Mouse (Mus musculus): ENCODE data around the gene Gm47996. TPM values are rescaled to one million over a fixed set of nuclear protein-coding genes. Genes with fewer than 3 reads are reported as not detected.
"Not testable (repeated sequence)": the region's sequence is repeated elsewhere in the genome, so short reads cannot be mapped to it uniquely, and the experiment has no call there.

The Gm47996 gene
- total RNA-seq, 1 experiment from 2014 or later = not detected

DNA sequence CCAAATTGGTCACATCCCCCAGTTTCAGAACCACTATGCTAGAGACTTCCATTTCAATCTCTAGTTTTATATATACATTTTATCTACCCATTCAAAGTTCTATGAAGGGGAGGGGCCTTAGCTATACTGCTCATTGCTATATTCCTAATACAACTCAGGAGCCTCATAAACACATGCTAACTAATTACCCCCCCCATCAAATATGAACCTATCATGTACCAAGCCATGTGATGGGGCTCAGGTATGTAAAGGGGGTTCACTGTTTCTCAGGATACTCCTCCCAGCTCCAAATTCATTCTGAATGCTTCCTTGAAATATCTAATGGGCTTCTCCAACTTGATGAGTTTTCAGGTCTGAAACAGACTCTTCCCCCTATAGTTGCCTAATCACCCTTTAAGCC is 9.3 kb upstream of the Gm47996 start:
- ATAC-seq (replicated peaks; ENCODE audit: insufficient number of reproducible peaks, low FRiP score, low TSS enrichment, poor library complexity, severe bottlenecking) = not testable (repeated sequence)

- ATAC-seq (replicated peaks; ENCODE audit: insufficient number of reproducible peaks, low FRiP score, low TSS enrichment, poor library complexity, severe bottlenecking) = not testable (repeated sequence)
Measured at GRCm38 (mm10) chr1:151202771-151203170, 7.2 kb upstream of the Gm47996 start.

DNA sequence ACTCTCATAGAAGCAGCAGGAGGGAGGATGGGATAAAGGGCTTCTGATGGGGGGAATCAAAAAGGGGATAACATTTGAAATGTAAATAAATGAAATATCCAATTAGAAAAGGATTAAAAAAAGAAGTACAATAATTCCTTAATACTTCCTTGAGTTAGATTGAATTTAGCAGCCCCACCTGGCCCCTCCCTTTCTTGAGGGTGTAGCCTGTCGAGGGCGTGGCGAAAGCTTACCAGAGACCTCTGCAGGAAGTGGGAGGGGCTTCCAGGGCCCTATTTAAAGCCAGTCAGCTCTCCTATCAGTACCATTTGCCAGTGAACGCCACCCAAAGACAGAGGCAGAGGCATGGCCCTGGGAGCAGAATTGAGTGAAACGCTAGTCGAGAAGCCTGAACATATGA is 6.1 kb upstream of the Gm47996 start, which contains the start of gene 3110040M04Rik:
Gene 3110040M04Rik, plus strand, starts transcription at position 304 of the 400 bp plus-strand sequence.
- not testable (repeated sequence) for ATAC-seq (replicated peaks; ENCODE audit: insufficient number of reproducible peaks, low FRiP score, low TSS enrichment, poor library complexity, severe bottlenecking)

DNA sequence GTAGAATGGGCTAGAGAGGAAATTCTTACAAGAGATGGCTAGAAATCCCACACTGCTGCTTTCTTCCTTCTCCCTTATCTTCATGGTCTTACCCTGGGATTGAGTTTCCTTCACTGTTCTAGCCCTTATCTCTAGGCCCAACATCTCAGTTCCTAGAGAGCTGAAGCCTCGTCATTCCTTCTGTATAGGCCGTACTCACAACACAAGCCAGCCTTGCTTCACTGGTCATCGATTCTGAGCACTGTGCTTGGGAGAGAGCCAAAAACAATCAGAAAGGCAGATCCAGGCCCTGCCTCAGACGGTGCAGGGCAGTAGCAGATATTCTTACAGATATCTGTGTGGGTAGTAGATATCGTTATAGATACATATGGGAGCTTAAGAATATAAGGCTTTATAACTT is 1.4 kb upstream of the Gm47996 start:
- ATAC-seq (replicated peaks; ENCODE audit: insufficient number of reproducible peaks, low FRiP score, low TSS enrichment, poor library complexity, severe bottlenecking) = 0 out of 2 replicates have a peak, but pooled peaks have one; percentile 27

DNA sequence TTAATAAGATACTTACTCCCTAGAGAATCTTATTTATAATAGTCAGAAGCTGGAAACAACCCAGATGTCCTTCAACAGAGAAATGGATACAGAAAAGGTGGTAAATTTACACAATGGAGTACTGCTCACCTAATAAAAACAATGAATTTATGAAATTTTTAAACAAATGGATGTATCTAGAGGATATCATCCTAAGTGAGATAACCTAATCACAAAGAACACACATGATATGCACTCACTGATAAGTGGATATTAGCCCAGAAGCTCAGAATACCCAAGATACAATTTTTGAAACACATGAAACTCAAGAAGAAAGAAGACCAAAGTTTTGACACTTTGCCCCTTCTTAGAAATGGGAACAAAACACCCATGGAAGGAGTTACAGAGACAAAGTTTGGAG is 987 bp upstream of the Gm47996 start:
- ATAC-seq (replicated peaks; ENCODE audit: insufficient number of reproducible peaks, low FRiP score, low TSS enrichment, poor library complexity, severe bottlenecking) = not testable (repeated sequence)

DNA sequence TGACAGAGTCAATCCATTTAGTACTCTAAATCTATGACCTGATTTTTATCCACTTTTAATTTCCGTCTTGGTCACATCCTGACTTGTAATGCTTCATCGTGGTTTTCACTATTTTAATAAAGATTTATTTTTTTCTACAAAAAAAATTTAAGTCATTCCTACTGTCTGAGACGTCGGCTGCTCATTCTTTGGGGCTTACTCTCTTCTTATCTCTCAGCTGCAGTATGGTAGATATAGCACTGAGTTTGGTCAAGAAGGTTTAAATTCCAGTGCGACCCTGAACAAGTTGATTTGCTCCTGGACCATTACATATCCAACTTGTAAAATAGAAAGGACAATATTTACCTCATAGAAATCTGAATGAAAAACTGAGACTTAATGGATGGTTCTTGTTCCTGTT is 1.7 kb downstream of the Gm47996 start:
- ATAC-seq (replicated peaks; ENCODE audit: insufficient number of reproducible peaks, low FRiP score, low TSS enrichment, poor library complexity, severe bottlenecking) = not testable (repeated sequence)

DNA sequence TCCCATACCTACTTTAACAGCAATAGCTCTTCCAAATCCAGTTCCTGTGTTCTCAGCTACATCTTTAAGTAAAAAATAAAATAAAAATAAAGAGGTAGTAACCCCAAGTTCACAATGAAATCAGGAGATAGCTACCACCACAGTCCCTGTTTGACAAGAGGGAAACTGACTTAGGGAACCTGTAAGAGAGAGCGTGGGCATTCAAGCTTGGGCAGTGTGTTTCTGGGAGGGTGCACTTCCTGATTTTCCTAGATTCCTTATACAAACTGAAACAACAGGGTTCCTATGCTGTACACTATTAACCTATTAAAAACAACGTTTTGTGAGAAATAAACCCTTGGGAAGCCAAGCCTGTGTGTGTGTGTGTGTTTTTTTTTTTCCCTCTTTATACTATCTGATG is 4.9 kb downstream of the Gm47996 start:
- ATAC-seq (replicated peaks; ENCODE audit: insufficient number of reproducible peaks, low FRiP score, low TSS enrichment, poor library complexity, severe bottlenecking) = no peak

- ATAC-seq (replicated peaks; ENCODE audit: insufficient number of reproducible peaks, low FRiP score, low TSS enrichment, poor library complexity, severe bottlenecking) = no peak
Measured at GRCm38 (mm10) chr1:151215985-151216384, 6.1 kb downstream of the Gm47996 start.

DNA sequence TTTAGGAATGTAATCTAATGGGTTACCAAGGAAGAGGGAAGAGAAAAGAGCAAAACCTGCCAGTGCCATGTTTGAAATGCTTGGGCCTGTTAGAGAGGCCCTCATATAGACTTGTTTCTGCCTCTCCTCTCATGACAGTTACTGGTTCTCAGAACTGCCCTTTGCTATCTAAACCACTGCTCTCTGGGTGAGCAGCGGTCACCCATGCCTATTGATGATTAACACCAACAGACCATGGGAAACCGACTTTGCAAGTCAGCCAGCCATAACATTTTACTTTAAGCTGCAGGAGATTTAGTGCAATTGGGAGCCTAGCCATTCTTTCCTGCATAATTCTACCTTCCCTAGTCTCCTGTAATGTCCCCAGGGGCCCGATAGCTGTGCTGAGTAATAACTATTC is 6.5 kb downstream of the Gm47996 start:
- no peak for ATAC-seq (replicated peaks; ENCODE audit: insufficient number of reproducible peaks, low FRiP score, low TSS enrichment, poor library complexity, severe bottlenecking)

DNA sequence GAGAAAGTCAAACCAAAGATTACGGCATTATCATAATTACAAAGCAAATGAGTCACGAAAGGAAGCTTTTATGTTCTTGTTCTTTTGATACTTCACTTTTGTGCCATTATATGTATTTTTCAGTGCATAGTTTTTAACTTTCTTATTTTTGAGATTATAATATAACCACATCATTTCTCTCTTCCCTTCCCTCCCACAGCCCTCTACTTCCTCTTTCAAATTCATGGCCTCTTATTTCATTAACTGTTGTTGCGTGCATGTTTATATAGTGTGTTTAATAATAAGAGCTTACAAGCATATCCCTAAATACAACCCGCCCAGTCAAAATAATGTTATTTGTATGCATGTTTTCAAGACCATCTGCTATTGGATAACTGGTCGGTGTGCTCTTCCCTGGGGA is 9.1 kb downstream of the Gm47996 start:
- ATAC-seq (replicated peaks; ENCODE audit: insufficient number of reproducible peaks, low FRiP score, low TSS enrichment, poor library complexity, severe bottlenecking) = no peak

DNA sequence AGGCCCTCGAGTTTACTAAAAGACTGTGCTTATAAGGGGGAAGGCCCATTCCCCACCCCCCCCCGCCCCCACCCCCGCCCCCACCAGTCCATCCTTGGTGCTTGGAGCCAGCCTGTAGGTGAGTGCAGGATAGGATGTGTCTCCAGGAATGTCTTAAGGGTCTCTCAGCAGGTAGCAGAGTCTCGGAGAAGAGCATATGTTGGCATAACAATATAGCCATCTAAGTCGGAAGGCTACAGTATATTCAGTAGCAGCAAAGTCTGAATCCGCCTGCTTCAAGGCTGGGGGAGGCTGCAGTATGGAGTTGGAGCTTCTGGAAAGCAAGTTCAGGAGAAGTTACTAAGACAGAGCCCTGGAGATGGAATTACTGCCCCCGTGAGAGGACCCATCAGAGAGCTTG is 10.2 kb downstream of the Gm47996 start:
- no peak for ATAC-seq (replicated peaks; ENCODE audit: insufficient number of reproducible peaks, low FRiP score, low TSS enrichment, poor library complexity, severe bottlenecking)

- no peak for ATAC-seq (replicated peaks; ENCODE audit: insufficient number of reproducible peaks, low FRiP score, low TSS enrichment, poor library complexity, severe bottlenecking)
Measured at GRCm38 (mm10) chr1:151222561-151223267, 12.8 kb downstream of the Gm47996 start.

DNA sequence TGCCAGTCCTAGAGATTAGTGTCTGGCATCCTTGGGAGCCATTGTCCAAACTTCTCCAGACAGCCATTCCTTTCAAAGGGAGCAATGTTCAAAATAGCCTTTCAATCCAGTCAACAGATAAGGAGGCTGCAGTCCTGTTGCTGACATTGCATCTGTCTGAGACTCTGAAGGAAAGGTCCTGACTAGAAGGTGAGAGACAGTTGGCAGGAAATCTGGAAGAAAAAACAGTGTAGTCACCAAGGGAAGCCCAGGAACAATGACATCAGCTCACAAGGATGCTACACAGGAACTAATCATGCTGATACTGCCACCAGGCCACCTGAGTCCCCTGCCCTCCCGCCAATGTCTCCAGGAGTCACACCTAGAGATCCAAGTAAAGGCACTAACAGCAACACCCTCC is 13.4 kb downstream of the Gm47996 start:
- no peak for ATAC-seq (replicated peaks; ENCODE audit: insufficient number of reproducible peaks, low FRiP score, low TSS enrichment, poor library complexity, severe bottlenecking)

GRCm38 (mm10) chr1:151224536-151224935 is 14.6 kb downstream of the Gm47996 start:
- ATAC-seq (replicated peaks; ENCODE audit: insufficient number of reproducible peaks, low FRiP score, low TSS enrichment, poor library complexity, severe bottlenecking) = no peak

DNA sequence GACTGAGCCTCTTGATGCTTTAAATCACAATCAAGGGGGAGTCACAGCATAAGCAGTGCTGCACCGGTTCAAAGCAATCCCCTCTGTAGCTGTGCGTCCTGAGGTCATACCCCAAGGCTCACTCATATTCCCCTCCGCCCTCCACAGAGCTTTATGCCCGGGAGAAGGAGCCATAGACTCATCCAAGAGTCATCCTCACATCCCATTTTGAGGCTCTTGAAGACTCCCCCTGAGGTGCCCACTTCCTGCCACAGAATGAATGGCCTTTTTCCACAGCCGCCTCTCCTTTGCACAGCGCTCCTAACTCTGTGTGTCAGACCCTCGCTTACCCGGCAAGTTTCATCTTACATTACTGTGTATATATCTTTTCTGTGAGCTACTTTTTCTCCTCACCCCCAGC is 17.6 kb downstream of the Gm47996 start:
- no peak for ATAC-seq (replicated peaks; ENCODE audit: insufficient number of reproducible peaks, low FRiP score, low TSS enrichment, poor library complexity, severe bottlenecking)

GRCm38 (mm10) chr1:151228320-151228989 is 18.5 kb downstream of the Gm47996 start:
- ATAC-seq (replicated peaks; ENCODE audit: insufficient number of reproducible peaks, low FRiP score, low TSS enrichment, poor library complexity, severe bottlenecking) = peak; percentile 50; the same call in 1 of the 2 replicates

DNA sequence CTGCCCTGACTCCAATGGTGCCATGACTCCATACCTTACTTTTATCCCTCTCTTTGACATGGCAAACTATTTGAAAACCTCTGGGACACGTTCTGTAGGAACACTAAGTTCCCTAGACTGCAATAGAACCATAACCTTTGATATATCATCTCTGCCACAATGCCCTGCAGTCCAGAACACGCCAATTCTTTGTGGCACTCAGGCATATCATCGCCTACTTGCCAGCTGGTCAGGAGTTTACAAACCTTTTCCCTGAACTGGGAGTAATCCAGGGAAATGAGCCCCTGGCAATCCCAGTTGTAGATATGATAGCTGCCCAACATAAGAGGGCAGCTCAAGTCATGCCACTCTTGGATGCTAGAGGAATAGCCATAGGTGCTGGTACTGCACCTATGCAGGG is 22.4 kb downstream of the Gm47996 start:
- ATAC-seq (replicated peaks; ENCODE audit: insufficient number of reproducible peaks, low FRiP score, low TSS enrichment, poor library complexity, severe bottlenecking) = no peak

GRCm38 (mm10) chr1:151233756-151234155 is 23.8 kb downstream of the Gm47996 start:
- ATAC-seq (replicated peaks; ENCODE audit: insufficient number of reproducible peaks, low FRiP score, low TSS enrichment, poor library complexity, severe bottlenecking) = no peak

GRCm38 (mm10) chr1:151235574-151235973 is 25.6 kb downstream of the Gm47996 start:
- no peak for ATAC-seq (replicated peaks; ENCODE audit: insufficient number of reproducible peaks, low FRiP score, low TSS enrichment, poor library complexity, severe bottlenecking)
